Mouse (Mus musculus): Measurements from ENCODE around the gene Rgs10. TPM values are rescaled to one million over a fixed set of nuclear protein-coding genes. Genes with fewer than 3 reads are reported as not detected.

The Rgs10 gene
- total and polyA plus RNA-seq, 3 experiments: 5.4 to 7.4 (median 6.5) TPM

DNA sequence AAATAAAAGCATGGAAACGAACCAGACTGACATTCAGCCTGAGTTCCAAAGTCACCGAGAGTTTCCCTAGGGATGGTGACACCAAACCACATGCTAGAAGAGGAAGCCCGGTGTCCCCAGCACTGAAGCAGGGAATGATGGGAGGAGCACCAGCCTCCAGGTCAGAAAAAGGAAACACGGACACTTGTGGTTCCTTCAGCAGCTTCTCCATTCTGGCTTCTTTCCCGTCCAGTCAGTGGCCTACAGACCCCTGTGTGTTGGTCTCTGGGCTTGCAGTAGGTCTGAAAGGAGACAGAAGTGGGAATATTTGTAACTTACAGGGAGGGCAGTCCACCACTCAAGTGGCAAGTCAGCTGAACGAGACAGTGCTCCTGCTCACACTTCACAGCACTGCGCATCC is 59.4 kb downstream of the Rgs10 start:
- Histone ChIP-seq H3K4me3 (replicated peaks in 1 of 3; ENCODE audit: low read depth in 2 of 3, low read length in 2 of 3, poor library complexity in 1 of 3) (no peak overlapping the region), H3K27me3 (replicated peaks) (no peaks in the 10 kb centered on the region), H3K4me2 (ENCODE audit: insufficient read depth, low read depth, poor library complexity, severe bottlenecking) (no peak overlapping the region), H3K9ac (ENCODE audit: insufficient read depth, low read depth) (no peak overlapping the region), H3K27ac (ENCODE audit: insufficient read depth, low read depth) (no peak overlapping the region), H3K79me2 (replicated peaks; ENCODE audit: control insufficient read depth, extremely low read depth, insufficient read depth, poor library complexity, severe bottlenecking) (no peaks in the 10 kb centered on the region), H3K4me1 (ENCODE audit: control insufficient read depth in 1 of 2, insufficient read depth in 2 of 2) (peaks cover 3 to 4% of the 10 kb centered on the region in 2 experiments; a peak in 2 of 4 replicates), H3K9me3 (replicated peaks; ENCODE audit: low read length) (no peaks in the 10 kb centered on the region), H3K36me3 (replicated peaks in 1 of 2; ENCODE audit: control insufficient read depth in 1 of 2, insufficient read depth in 1 of 2, low read length in 1 of 2) (no peaks in the 10 kb centered on the region)
- dilution Hi-C loops (cut with MboI; ENCODE audit: extremely low pct_ligation_motif_present, extremely low pct_unique_long_range_greater_than_20kb, low sequenced_read_pairs): no loop called here
- in situ Hi-C loops (cut with MboI; ENCODE audit: low pct_ligation_motif_present, low pct_unique_long_range_greater_than_20kb, low sequenced_read_pairs): no loop called here
- DNase-seq (ENCODE audit: extremely low read depth): no peak
- no peak for TF ChIP-seq MYC (IDR thresholded peaks at IDR 0.05; ENCODE audit: low read depth, low read length)
- TF ChIP-seq GABPA (IDR thresholded peaks at IDR 0.05; ENCODE audit: insufficient replicate concordance, low read depth, low read length): no peak
- TF ChIP-seq USF1 (IDR thresholded peaks at IDR 0.05; ENCODE audit: low read depth, low read length): no peak
- no peak for TF ChIP-seq SMC3 (IDR thresholded peaks at IDR 0.05; ENCODE audit: low read depth, low read length)
- TF ChIP-seq SIN3A (IDR thresholded peaks at IDR 0.05; ENCODE audit: low read length): no peak
- TF ChIP-seq RCOR1 (conservative IDR thresholded peaks at IDR 0.05; ENCODE audit: low read depth, low read length): no peak
- no peak for TF ChIP-seq POLR2A (IDR thresholded peaks at IDR 0.05; ENCODE audit: low read depth, low read length)
- TF ChIP-seq KAT2A (IDR thresholded peaks at IDR 0.05; ENCODE audit: insufficient replicate concordance, low read length): no peak
- no peak for TF ChIP-seq MXI1 (IDR thresholded peaks at IDR 0.05; ENCODE audit: low read depth, low read length)
- TF ChIP-seq E2F4 (IDR thresholded peaks at IDR 0.05; ENCODE audit: insufficient replicate concordance, low read depth, low read length): no peak
- TF ChIP-seq RAD21 (IDR thresholded peaks at IDR 0.05; ENCODE audit: low read depth, low read length): no peak
- no peak for TF ChIP-seq HCFC1 (IDR thresholded peaks at IDR 0.05; ENCODE audit: low read depth, low read length)

DNA sequence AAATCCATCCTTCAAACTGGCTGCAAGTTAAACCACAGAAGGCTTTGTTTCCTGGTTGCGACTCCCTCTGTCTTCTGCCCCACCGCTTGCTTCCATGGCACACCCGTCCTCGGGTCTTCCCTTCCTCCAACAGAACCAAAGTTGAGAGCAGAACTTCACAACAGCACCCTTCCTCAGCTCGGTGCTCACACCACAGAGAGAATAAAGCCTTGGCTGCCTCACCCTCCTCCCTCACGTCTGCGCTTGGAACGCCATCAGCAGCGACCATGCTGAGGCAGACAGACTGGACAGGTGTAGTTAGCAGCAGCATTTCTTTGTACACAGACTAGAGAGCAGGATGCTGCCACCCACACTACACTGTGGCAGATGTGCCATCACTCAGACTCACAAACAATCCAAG is 59.8 kb downstream of the Rgs10 start:
- no peak overlapping the region for H3K27ac ChIP-seq (ENCODE audit: insufficient read depth, low read depth)
- dilution Hi-C loops (cut with MboI; ENCODE audit: extremely low pct_ligation_motif_present, extremely low pct_unique_long_range_greater_than_20kb, low sequenced_read_pairs): no loop called here

More for the DNA sequence above, 59.8 kb downstream of the Rgs10 start:
- H3K27me3 ChIP-seq (replicated peaks): no peaks in the 10 kb centered on the region
- no peak for TF ChIP-seq USF2 (conservative IDR thresholded peaks at IDR 0.05; ENCODE audit: low read depth, low read length)
- no peak for TF ChIP-seq MYC (IDR thresholded peaks at IDR 0.05; ENCODE audit: low read depth, low read length)
- TF ChIP-seq NRF1 (IDR thresholded peaks at IDR 0.05; ENCODE audit: low read depth, low read length): no peak
- TF ChIP-seq MXI1 (IDR thresholded peaks at IDR 0.05; ENCODE audit: low read depth, low read length): no peak
- no peak for TF ChIP-seq ZC3H11A (IDR thresholded peaks at IDR 0.05; ENCODE audit: low read depth, low read length)
- TF ChIP-seq MAX (IDR thresholded peaks at IDR 0.05; ENCODE audit: low read length): no peak
- no peak for DNase-seq (ENCODE audit: extremely low read depth)
- in situ Hi-C loops (cut with MboI; ENCODE audit: low pct_ligation_motif_present, low pct_unique_long_range_greater_than_20kb, low sequenced_read_pairs): no loop called here
- no peaks in the 10 kb centered on the region for H3K36me3 ChIP-seq (replicated peaks in 1 of 2; ENCODE audit: control insufficient read depth in 1 of 2, insufficient read depth in 1 of 2, low read length in 1 of 2)
- no peaks in the 10 kb centered on the region for H3K79me2 ChIP-seq (replicated peaks; ENCODE audit: control insufficient read depth, extremely low read depth, insufficient read depth, poor library complexity, severe bottlenecking)
- H3K4me1 ChIP-seq (ENCODE audit: control insufficient read depth in 1 of 2, insufficient read depth in 2 of 2): peaks cover 3 to 4% of the 10 kb centered on the region in 2 experiments; a peak in 2 of 4 replicates
- no peak overlapping the region for H3K4me3 ChIP-seq (replicated peaks in 1 of 3; ENCODE audit: low read depth in 2 of 3, low read length in 2 of 3, poor library complexity in 1 of 3)
- H3K9ac ChIP-seq (ENCODE audit: insufficient read depth, low read depth): no peak overlapping the region
- H3K9me3 ChIP-seq (replicated peaks; ENCODE audit: low read length): no peaks in the 10 kb centered on the region
- no peak overlapping the region for H3K4me2 ChIP-seq (ENCODE audit: insufficient read depth, low read depth, poor library complexity, severe bottlenecking)

All from CH12.LX (cell line).